Mouse (Mus musculus) mammary gland, adult 2 months (tissue): ENCODE data around the gene Aqp8. TPM values are rescaled to one million over a fixed set of nuclear protein-coding genes. Genes with fewer than 3 reads are reported as not detected.

Experiments
- polyA plus RNA-seq: library from polyadenylated mRNA; depleted of rRNA; stranded (reverse); fragments of >200 nt; gene quantifications from 2 replicates; pipeline ENCODE4 v1.2.3, GENCODE M21; 2012; ENCODE audit warnings: low replicate concordance; rRNA removed

Gene Aqp8
- polyA plus RNA-seq: 0.67 TPM in 1 of 2 replicates, not detected in the other

GRCm38 (mm10) chr7:123462070-123462501 lies at the start of gene Aqp8:
TSS of gene Aqp8 (plus strand) at chr7:123462291.

GRCm38 (mm10) chr7:123500239-123501219 lies 38.4 kb downstream of the Aqp8 start, which contains the start of gene Zkscan2:
TSS of gene Zkscan2 (minus strand) at chr7:123500449.

Other genes starting within 250 kb of the Aqp8 start
- 0.19 and 5.1 TPM in 2 replicates for gene Slc5a11, start 247.5 kb upstream of the Aqp8 start, polyA plus RNA-seq
- 17.4 and 21.3 TPM in 2 replicates for gene Lcmt1, start 92.5 kb upstream of the Aqp8 start, polyA plus RNA-seq
- 32.0 and 55.2 TPM in 2 replicates for gene Arhgap17, start 92.4 kb upstream of the Aqp8 start, polyA plus RNA-seq
- gene Zkscan2, start 38.2 kb downstream of the Aqp8 start, polyA plus RNA-seq: 0.01 and 0.04 TPM in 2 replicates